Mouse (Mus musculus) midbrain, postnatal 0 days (tissue): ENCODE measurements around the gene Copz1. TPM values are rescaled to one million over a fixed set of nuclear protein-coding genes. Genes with fewer than 3 reads are reported as not detected.
"Not testable (repeated sequence)": the region's sequence is repeated elsewhere in the genome, so short reads cannot be mapped to it uniquely, and the experiment has no call there.

Source experiments
- ATAC-seq: fragments of 200-750 bp; cut with Nextera tagmentation; 2 replicates; pipeline ENCODE4 v1.8.0; 2017; ENCODE audit warnings: moderate number of reproducible peaks, mild to moderate bottlenecking, moderate TSS enrichment, moderate library complexity; ENCODE audit not compliant: low FRiP score
- DNase-seq: peaks from one replicate; pipeline ENCODE4 v3.0.0-alpha.2; 2015; ENCODE audit warnings: low spot score
- H3K27ac ChIP-seq: fragments of 300-500 bp; sonication (generic); 2 replicates; pipeline ENCODE4 v1.5.1; 2014; ENCODE audit warnings: low read depth, mild to moderate bottlenecking, low read length, mixed read lengths
- H3K27me3 ChIP-seq: fragments of 300-500 bp; sonication (generic); 2 replicates; pipeline ENCODE4 v1.6.1; 2014; ENCODE audit warnings: low read length, control low read depth, mixed read lengths; ENCODE audit not compliant: insufficient read depth
- H3K36me3 ChIP-seq: fragments of 300-500 bp; sonication (generic); 2 replicates; pipeline ENCODE4 v1.6.1; 2014; ENCODE audit warnings: low read length, control low read depth, mixed read lengths; ENCODE audit not compliant: insufficient read depth
- H3K4me1 ChIP-seq: fragments of 300-500 bp; sonication (generic); 2 replicates; pipeline ENCODE4 v1.6.1; 2014; ENCODE audit warnings: mild to moderate bottlenecking, control low read depth, antibody characterized with exemption, low read length, mixed read lengths; ENCODE audit not compliant: insufficient read depth
- H3K4me2 ChIP-seq: fragments of 300-500 bp; sonication (generic); 2 replicates; pipeline ENCODE4 v1.6.1; 2014; ENCODE audit warnings: low read depth, mild to moderate bottlenecking, low read length, mixed read lengths; ENCODE audit not compliant: poor library complexity, severe bottlenecking
- H3K4me3 ChIP-seq: fragments of 300-500 bp; sonication (generic); 2 replicates; pipeline ENCODE4 v1.5.1; 2014; ENCODE audit warnings: low read depth, mild to moderate bottlenecking, low read length, moderate library complexity
- H3K9ac ChIP-seq: fragments of 300-500 bp; sonication (generic); replicated peaks from 2 replicates; pipeline ENCODE4 v1.6.1; 2014; ENCODE audit warnings: mild to moderate bottlenecking, low read length, moderate library complexity, mixed read lengths; ENCODE audit not compliant: poor library complexity, severe bottlenecking
- H3K9me3 ChIP-seq: fragments of 300-500 bp; sonication (generic); 2 replicates; pipeline ENCODE4 v1.6.1; 2016; ENCODE audit warnings: low read length, control low read depth
- CTCF ChIP-seq: IDR thresholded peaks from 2 replicates; pipeline ENCODE4 v1.5.1; 2016; ENCODE audit warnings: antibody characterized with exemption, mild to moderate bottlenecking
- WGBS: fragments of 180-500 bp; shearing (Covaris S2); extraction: QIAGEN DNeasy Blood & Tissue Kit; methylation state at CpG from one replicate; pipeline ENCODE4 v1.1.7; 2014; 5-methylcytosine and 5-hydroxymethylcytosine counted together
- polyA plus RNA-seq: library from polyadenylated mRNA; unstranded; fragments of >200 nt; fragmentation: Nextera tagmentation; extraction: Ambion mirVana; gene quantifications from 2 replicates; pipeline ENCODE4 v1.2.1, GENCODE M21; 2015
- total RNA-seq: library from RNA; depleted of rRNA; stranded (reverse); fragments of >200 nt; gene quantifications from 2 replicates; pipeline ENCODE4 v1.2.3, GENCODE M21; 2014

Copz1 gene
- total and polyA plus RNA-seq, 2 experiments from 2014 or later = 151 to 178 TPM

DNA sequence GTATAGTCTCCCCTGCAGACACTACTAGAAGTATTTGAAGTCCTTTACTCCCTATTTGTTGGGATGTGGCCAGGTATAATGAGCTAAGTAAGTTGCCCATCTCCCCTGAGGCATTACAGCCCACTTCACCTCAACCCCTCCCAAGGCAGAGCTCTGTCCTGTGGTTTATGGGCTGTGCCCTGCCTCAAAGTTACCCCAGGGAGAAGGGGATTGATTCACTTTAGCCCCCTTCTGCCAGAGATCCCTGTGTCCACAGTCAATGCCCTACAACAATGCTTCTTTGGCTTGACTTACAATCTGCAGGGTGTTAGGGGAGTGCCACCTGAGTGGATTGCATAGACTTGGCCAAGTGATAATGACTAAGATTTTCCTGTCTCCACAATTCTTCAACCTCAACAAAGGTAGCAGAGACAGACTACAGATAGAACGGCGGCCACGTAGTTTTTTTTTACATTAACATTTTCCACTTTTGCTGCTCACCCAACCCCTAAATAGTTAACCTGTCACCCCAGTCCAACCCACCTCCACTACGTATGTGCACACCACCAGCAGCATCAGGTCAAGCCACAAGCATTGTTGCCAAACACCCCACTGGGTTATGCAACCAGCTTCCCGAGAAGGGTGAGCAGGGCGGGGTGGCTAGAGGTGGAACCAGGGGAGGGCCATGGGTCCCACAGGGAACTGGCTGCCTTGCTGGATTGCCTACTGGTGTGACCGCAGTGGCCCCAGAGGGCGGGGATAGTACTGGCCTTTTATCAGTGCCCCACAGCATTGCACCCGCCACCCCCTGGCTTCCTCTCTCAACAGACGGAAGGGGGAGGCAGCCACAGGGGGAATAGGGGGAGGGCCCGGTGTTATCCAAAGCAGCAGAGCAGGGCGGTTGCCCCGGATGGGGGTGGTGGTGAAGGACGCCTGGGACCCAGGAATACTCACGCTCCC, 14.5 kb upstream of the Copz1 start, which contains the start of gene Nfe2:
Gene Nfe2 (minus strand): TSS at position 614 of the 939 bp plus-strand sequence.
- no peak within 1 kb of the TSS for H3K4me3 ChIP-seq
- H3K27me3 ChIP-seq = peaks cover 3% of the 10 kb centered on the region
- WGBS = 15% methylated on average over 15 of the region's 15 CpGs
- H3K9me3 ChIP-seq = no peaks in the 10 kb centered on the region
- peak within 1 kb of the TSS; percentile 7; the same call in 1 of the 2 replicates for H3K4me2 ChIP-seq
- H3K27ac ChIP-seq = no peak within 1 kb of the TSS
- no peaks in the 10 kb centered on the region for H3K36me3 ChIP-seq
- ATAC-seq (no peak), DNase-seq (no peak)
- no peak within 1 kb of the TSS for H3K9ac ChIP-seq
- no peaks in the 10 kb centered on the region for H3K4me1 ChIP-seq
- TF ChIP-seq CTCF = no peak

DNA sequence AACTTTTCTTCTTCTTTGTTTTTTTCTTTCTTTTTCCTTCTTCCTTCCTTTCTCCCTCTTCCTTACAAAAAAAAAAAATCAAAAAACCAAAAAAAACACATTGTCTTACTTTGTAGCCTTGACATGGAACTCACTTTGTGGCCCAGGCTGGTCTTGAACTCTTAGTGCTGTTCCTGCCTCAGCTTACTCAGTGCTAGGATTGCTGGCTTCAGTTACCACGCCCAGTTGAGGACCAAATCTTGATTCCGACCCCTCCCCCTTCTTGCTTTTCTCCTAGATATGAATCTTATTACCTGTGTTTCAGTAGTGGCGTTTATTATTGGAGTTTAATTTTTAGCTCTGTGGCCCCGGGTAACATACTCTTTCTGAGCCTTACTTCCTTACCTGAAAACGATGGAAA, 13.4 kb upstream of the Copz1 start:
- H3K27me3 ChIP-seq = peaks cover 3% of the 10 kb centered on the region
- no peak overlapping the region for H3K4me2 ChIP-seq
- DNase-seq (no peak), ATAC-seq (no peak)
- no peak overlapping the region for H3K27ac ChIP-seq
- H3K4me1 ChIP-seq = no peaks in the 10 kb centered on the region
- no peaks in the 10 kb centered on the region for H3K9me3 ChIP-seq
- no peak overlapping the region for H3K4me3 ChIP-seq
- H3K9ac ChIP-seq = no peak overlapping the region
- WGBS = 83% methylated on average over 5 of the region's 5 CpGs
- TF ChIP-seq CTCF = no peak
- no peaks in the 10 kb centered on the region for H3K36me3 ChIP-seq

DNA sequence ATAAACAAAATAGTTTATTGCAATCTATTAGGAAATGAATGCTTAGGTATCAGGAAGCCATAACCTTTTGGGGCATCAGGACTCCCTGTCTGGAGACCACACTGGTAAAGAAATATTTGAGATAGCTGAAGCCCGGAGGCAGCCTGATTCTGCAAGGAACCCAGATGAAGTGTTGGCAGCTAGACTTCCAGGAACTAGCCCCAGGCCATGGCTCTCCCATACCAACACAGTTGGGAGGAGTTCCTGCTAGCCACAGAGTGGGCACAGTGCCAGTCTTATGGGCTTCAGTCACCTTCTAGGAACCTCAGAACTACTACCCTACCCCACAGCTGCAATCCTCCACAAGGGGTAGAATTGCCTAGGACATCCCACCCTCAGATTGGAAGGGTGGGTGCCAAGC, 12.5 kb upstream of the Copz1 start:
- Histone ChIP-seq H3K4me2 (no peak overlapping the region), H3K4me1 (no peaks in the 10 kb centered on the region), H3K27ac (no peak overlapping the region), H3K27me3 (peaks cover 3% of the 10 kb centered on the region), H3K36me3 (no peaks in the 10 kb centered on the region), H3K9me3 (no peaks in the 10 kb centered on the region), H3K4me3 (no peak overlapping the region), H3K9ac (no peak overlapping the region)
- TF ChIP-seq CTCF = no peak
- DNase-seq (no peak), ATAC-seq (no peak)
- 78% methylated on average over 1 of the region's 1 CpGs for WGBS

DNA sequence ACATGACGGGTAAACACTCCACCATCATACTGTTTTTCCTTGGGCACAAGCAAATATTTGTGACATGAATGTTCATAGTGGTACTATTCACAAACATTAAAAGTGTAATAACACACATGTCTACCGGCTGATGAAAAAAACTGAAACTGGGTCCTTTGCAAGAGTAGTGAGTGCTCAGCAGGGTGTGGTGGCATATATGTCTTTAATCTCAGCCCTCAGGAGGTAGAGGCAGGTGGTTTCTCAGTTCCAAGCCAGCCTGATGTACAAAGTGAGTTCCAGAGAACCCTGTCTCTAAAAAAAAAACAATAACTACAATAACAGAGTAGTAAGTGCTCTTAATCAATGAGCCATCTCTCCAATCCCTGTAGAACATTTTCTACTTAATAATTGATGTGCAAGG, 7.7 kb upstream of the Copz1 start:
- TF ChIP-seq CTCF = no peak

DNA sequence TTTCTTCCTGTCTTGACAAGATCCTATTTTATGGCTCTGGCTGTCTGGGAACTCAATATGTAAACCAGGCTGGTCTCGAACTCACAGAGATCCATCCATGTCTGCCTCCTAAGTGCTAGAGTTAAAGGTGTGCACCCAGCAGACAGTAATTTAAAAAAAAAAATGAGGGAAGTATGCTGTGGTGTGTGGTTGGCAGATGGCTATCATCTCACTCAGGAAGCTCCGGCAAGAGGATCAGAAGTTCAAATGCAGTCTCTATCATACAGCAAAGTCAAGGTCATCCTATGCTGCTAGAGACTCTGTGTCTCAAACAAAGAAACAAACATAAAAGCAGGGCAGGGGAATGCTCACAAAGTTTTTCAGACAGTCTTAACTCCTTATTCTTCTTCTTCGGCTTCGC, 3.6 kb upstream of the Copz1 start:
- no peak for TF ChIP-seq CTCF
- H3K27ac ChIP-seq = no peak overlapping the region
- H3K4me1 ChIP-seq = 0 out of 2 replicates have a peak, but pooled peaks cover 2% of the 10 kb centered on the region
- no peaks in the 10 kb centered on the region for H3K27me3 ChIP-seq
- H3K4me3 ChIP-seq = no peak overlapping the region
- no peaks in the 10 kb centered on the region for H3K36me3 ChIP-seq
- no peak overlapping the region for H3K9ac ChIP-seq
- no peak overlapping the region for H3K4me2 ChIP-seq
- WGBS = 81% methylated on average over 4 of the region's 4 CpGs
- ATAC-seq (no peak), DNase-seq (no peak)
- H3K9me3 ChIP-seq = no peaks in the 10 kb centered on the region

More for the DNA sequence above, 7.7 kb upstream of the Copz1 start:
- Histone ChIP-seq H3K4me2 (no peak overlapping the region), H3K9ac (no peak overlapping the region), H3K27me3 (no peaks in the 10 kb centered on the region), H3K4me1 (no peaks in the 10 kb centered on the region), H3K36me3 (no peaks in the 10 kb centered on the region), H3K27ac (no peak overlapping the region), H3K4me3 (no peak overlapping the region), H3K9me3 (no peaks in the 10 kb centered on the region)
- ATAC-seq (no peak), DNase-seq (no peak)
- 85% methylated on average over 2 of the region's 2 CpGs for WGBS

DNA sequence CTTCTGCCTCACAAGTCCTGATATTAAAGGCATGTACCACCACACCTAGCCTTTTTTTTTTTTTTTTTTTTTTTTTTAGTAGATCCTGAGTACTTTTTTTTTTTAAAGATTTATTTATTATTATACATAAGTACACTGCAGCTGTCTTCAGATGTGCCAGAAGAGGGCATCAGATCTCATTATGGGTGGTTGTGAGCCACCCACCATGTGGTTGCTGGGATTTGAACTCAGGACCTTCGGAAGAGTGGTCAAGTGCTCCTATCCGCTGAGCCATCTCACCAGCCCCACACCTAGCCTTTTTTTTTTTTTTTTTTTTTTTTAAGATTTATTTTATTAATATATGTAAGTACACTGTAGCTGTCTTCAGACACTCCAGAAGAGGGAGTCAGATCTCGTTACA, 3.4 kb downstream of the Copz1 start:
- H3K36me3 ChIP-seq, H3K4me1 ChIP-seq, H3K27me3 ChIP-seq, H3K4me2 ChIP-seq, ATAC-seq, H3K9me3 ChIP-seq, H3K9ac ChIP-seq, H3K4me3 ChIP-seq, DNase-seq, H3K27ac ChIP-seq: not testable (repeated sequence)
- WGBS = 90% methylated on average over 3 of the region's 3 CpGs
